Mouse (Mus musculus): Measurements from ENCODE around the gene Arhgef28. TPM values are rescaled to one million over a fixed set of nuclear protein-coding genes. Genes with fewer than 3 reads are reported as not detected.
"Not testable (repeated sequence)": the region's sequence is repeated elsewhere in the genome, so short reads cannot be mapped to it uniquely, and the experiment has no call there.

The Arhgef28 gene
- polyA plus RNA-seq, 1 experiment, result 8.7 TPM

DNA sequence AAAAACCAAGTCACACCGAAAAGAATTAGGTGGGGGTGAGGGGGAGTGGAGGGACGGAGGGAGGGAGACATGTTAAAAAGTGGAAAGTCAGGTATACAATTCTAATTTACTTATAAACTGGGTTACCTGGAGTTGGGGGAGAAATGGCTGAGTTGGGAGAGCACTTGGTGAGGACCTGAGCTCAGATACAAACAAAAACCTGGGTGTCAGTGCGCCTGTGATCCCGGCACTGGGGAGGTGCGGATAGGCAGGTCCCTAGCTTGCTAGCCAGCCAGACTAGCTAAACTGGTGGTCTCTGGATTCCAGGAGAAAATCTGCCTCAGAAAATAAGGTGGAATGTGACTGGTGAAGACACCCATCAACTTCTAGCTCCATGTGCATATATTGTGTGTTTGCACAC, 94.7 kb downstream of the Arhgef28 start:
- 93% methylated on average over 5 of the region's 5 CpGs for WGBS
- H3K27ac ChIP-seq (ENCODE audit: insufficient read depth, low read length), result no peak overlapping the region
- H3K27me3 ChIP-seq (ENCODE audit: control insufficient read depth, insufficient read depth, low read length), result no peaks in the 10 kb centered on the region
- no peak overlapping the region for H3K4me3 ChIP-seq (replicated peaks; ENCODE audit: insufficient read depth, low read depth, low read length)
- DNase-seq, result no peak
- H3K4me1 ChIP-seq (ENCODE audit: control insufficient read depth, insufficient read depth, low read length), result no peaks in the 10 kb centered on the region
- TF ChIP-seq CTCF (IDR thresholded peaks at IDR 0.05; ENCODE audit: borderline replicate concordance, insufficient read depth, low read depth, low read length) (no peak), POLR2A (IDR thresholded peaks at IDR 0.05; ENCODE audit: borderline replicate concordance, insufficient read depth, low read length) (no peak)

DNA sequence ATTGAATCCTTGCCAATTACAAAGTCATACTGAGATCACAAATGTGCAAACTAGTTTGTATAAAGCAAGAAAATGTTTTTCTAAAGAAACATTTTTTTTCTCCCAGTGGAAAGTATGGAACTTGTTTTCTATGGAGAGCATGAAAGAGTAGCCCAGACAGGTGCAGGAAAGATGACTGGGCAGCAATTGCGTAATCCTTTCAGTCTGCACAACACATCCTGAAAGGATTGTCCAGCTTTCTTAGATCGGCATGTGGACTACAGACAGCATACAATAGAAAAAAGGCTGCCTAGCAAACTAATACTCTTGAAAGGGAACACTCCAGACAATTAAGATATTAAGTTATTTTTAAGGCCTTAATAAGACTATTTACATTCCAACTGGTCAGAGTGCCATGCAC, 95.2 kb downstream of the Arhgef28 start:
- 79% methylated on average over 2 of the region's 2 CpGs for WGBS
- no peak for DNase-seq
- no peak overlapping the region for H3K27ac ChIP-seq (ENCODE audit: insufficient read depth, low read length)
- no peak overlapping the region for H3K4me3 ChIP-seq (replicated peaks; ENCODE audit: insufficient read depth, low read depth, low read length)
- no peaks in the 10 kb centered on the region for H3K27me3 ChIP-seq (ENCODE audit: control insufficient read depth, insufficient read depth, low read length)
- TF ChIP-seq CTCF (IDR thresholded peaks at IDR 0.05; ENCODE audit: borderline replicate concordance, insufficient read depth, low read depth, low read length) (no peak), POLR2A (IDR thresholded peaks at IDR 0.05; ENCODE audit: borderline replicate concordance, insufficient read depth, low read length) (no peak)
- H3K4me1 ChIP-seq (ENCODE audit: control insufficient read depth, insufficient read depth, low read length), result no peaks in the 10 kb centered on the region

DNA sequence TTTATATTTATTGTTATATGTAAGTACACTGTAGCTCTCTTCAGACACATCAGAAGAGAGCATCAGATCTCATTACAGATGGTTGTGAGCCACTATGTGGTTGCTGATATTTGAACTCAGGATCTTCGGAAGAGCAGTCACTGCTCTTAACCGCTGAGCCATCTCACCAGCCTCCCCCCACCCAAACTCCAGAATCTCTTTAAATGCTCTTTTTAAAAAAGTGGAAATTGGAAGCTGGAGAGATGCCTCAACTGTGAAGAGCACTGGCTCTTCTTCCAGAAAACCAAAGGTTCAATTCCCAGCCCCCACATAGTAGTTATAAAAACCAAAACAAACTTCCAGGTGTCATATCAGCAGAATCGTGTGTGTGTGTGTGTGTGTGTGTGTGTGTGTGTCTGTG, 97.8 kb downstream of the Arhgef28 start:
- not testable (repeated sequence) for H3K4me3 ChIP-seq (replicated peaks; ENCODE audit: insufficient read depth, low read depth, low read length); H3K27me3 ChIP-seq (ENCODE audit: control insufficient read depth, insufficient read depth, low read length); H3K4me1 ChIP-seq (ENCODE audit: control insufficient read depth, insufficient read depth, low read length); DNase-seq; H3K27ac ChIP-seq (ENCODE audit: insufficient read depth, low read length)
- 88% methylated on average over 3 of the region's 3 CpGs for WGBS

DNA sequence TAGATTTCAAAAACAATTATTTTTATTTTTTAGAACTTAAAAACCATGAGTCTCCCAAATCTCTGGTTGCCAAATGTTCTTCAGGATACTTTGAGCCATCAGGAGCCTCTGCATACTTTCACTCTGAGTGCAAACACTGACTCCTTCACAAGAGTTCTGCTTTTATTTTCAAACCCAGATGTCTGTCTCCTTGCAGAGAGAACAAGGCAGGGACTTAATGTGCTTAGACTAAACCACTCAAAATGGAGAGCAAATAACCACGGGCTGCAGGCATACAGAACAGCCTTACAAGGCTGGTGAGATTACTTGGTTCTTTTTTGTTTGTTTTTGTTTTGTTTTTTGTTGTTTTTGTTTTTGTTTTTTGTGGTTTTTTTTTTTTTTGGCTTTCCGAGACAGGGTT, 98.6 kb downstream of the Arhgef28 start:
- no peak for DNase-seq
- TF ChIP-seq CTCF (IDR thresholded peaks at IDR 0.05; ENCODE audit: borderline replicate concordance, insufficient read depth, low read depth, low read length), result no peak
- no peak for TF ChIP-seq POLR2A (IDR thresholded peaks at IDR 0.05; ENCODE audit: borderline replicate concordance, insufficient read depth, low read length)
- Histone ChIP-seq H3K27me3 (ENCODE audit: control insufficient read depth, insufficient read depth, low read length) (no peaks in the 10 kb centered on the region), H3K27ac (ENCODE audit: insufficient read depth, low read length) (no peak overlapping the region), H3K4me1 (ENCODE audit: control insufficient read depth, insufficient read depth, low read length) (no peaks in the 10 kb centered on the region), H3K4me3 (replicated peaks; ENCODE audit: insufficient read depth, low read depth, low read length) (no peak overlapping the region)
- WGBS, result 84% methylated on average over 2 of the region's 2 CpGs

DNA sequence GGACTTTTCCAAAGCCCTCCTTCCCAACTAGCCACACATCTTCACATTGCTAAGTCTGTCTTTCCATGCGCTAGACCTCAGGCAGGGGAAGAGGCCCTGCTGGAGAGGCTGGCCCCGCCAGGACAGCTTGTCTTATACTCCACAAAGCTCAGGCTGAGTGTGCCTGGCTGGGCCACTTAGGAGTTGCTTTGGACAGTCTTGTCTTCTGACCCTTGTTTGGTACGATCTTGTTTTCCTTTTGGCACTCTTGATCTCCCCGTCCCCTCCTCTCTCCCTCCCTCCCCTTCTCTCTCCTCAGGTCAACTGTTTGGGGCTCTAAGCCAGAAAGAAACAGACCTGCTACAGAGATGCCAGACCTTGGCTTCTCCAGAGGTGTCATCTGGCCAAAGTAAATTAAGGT, 110.3 kb downstream of the Arhgef28 start:
- no peaks in the 10 kb centered on the region for H3K4me1 ChIP-seq (ENCODE audit: control insufficient read depth, insufficient read depth, low read length)
- 35% methylated on average over 4 of the region's 4 CpGs for WGBS

DNA sequence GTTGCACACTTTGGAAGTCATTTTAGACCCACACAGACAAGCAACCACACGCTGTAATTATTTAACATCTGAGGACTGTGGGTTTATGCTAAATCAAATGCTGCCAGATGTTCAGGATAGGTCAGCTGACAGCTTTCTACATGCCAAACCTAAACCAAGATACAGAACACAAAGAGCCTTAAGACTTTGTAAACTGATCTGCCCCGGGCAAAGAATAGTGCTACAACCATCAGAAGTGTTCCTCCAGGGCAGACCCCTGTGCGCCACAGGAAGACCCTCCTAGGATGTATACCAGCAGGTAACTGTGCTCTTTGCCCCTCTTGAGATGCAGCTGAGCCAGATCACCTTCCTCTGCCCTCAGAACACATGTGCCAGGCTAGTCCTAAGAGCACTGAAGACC, 111.9 kb downstream of the Arhgef28 start:
- TF ChIP-seq CTCF (IDR thresholded peaks at IDR 0.05; ENCODE audit: borderline replicate concordance, insufficient read depth, low read depth, low read length) (no peak), POLR2A (IDR thresholded peaks at IDR 0.05; ENCODE audit: borderline replicate concordance, insufficient read depth, low read length) (no peak)
- no peaks in the 10 kb centered on the region for H3K27me3 ChIP-seq (ENCODE audit: control insufficient read depth, insufficient read depth, low read length)
- no peak for DNase-seq
- no peak overlapping the region for H3K4me3 ChIP-seq (replicated peaks; ENCODE audit: insufficient read depth, low read depth, low read length)
- no peak overlapping the region for H3K27ac ChIP-seq (ENCODE audit: insufficient read depth, low read length)
- 83% methylated on average over 3 of the region's 3 CpGs for WGBS
- no peaks in the 10 kb centered on the region for H3K4me1 ChIP-seq (ENCODE audit: control insufficient read depth, insufficient read depth, low read length)

More for the DNA sequence above, 110.3 kb downstream of the Arhgef28 start:
- peak in 1 of 2 experiments; percentile 6 for DNase-seq
- Histone ChIP-seq H3K27ac (ENCODE audit: insufficient read depth, low read length) (no peak overlapping the region), H3K4me3 (replicated peaks; ENCODE audit: insufficient read depth, low read depth, low read length) (no peak overlapping the region), H3K27me3 (ENCODE audit: control insufficient read depth, insufficient read depth, low read length) (no peaks in the 10 kb centered on the region)
- TF ChIP-seq CTCF (IDR thresholded peaks at IDR 0.05; ENCODE audit: borderline replicate concordance, insufficient read depth, low read depth, low read length), result no peak
- TF ChIP-seq POLR2A (IDR thresholded peaks at IDR 0.05; ENCODE audit: borderline replicate concordance, insufficient read depth, low read length), result no peak

DNA sequence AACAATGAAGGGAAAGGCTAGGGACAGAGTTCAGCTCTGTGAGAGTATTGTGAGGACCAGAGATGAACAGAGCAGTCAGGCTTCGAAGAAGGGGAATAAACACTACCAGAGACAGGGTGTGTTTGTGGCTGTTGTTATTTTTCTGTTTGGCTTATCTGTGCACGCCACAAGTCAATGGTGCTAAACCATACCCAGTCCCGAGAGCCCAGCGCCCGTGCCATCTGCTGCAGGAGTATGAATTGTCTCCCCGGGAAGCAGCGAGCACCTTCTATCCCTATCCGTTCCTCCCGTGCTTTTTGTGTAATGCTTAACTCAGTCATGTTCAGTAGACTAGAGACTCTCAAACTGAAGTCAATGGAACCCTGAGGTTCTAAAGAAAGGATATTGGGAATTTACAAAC, 112.8 kb downstream of the Arhgef28 start:
- Histone ChIP-seq H3K4me3 (replicated peaks; ENCODE audit: insufficient read depth, low read depth, low read length) (no peak overlapping the region), H3K27me3 (ENCODE audit: control insufficient read depth, insufficient read depth, low read length) (no peaks in the 10 kb centered on the region), H3K4me1 (ENCODE audit: control insufficient read depth, insufficient read depth, low read length) (no peaks in the 10 kb centered on the region), H3K27ac (ENCODE audit: insufficient read depth, low read length) (0 out of 2 replicates have a peak overlapping the region, but pooled peaks have one; percentile 30)
- TF ChIP-seq POLR2A (IDR thresholded peaks at IDR 0.05; ENCODE audit: borderline replicate concordance, insufficient read depth, low read length) (no peak), CTCF (IDR thresholded peaks at IDR 0.05; ENCODE audit: borderline replicate concordance, insufficient read depth, low read depth, low read length) (no peak)
- no peak for DNase-seq
- WGBS, result 47% methylated on average over 9 of the region's 9 CpGs

DNA sequence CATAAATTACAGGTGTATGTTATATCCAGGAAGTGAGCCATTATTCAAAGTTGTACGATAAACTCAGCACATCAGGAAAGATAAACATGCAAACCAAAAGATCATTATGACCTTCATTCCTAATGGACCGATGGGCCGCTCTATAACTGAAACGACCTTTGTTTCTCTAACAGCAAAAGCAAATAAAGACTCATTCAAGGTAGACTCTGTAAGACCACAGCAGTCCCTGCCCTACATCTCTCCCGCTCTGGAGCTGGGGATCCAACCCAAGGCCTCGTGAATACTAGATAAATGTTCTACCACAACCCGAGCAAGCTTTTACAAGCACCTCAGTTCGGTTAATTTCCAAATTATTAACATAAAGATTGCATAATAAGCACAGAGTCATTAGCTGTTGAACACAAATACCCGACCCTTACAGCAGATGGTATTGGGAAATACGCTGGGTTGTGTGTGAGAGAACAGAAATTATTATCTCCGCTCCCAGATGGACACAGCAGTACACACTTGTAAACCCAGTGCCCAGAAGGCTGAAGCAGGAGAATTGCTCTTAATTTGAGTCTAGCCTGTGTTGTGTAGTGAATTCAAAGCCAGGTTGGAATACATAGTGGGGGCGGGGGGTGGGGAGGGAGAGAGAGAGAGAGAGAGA, 113.8 kb downstream of the Arhgef28 start:
- TF ChIP-seq CTCF (IDR thresholded peaks at IDR 0.05; ENCODE audit: borderline replicate concordance, insufficient read depth, low read depth, low read length), result no peak
- no peak for TF ChIP-seq POLR2A (IDR thresholded peaks at IDR 0.05; ENCODE audit: borderline replicate concordance, insufficient read depth, low read length)
- Histone ChIP-seq H3K4me1 (ENCODE audit: control insufficient read depth, insufficient read depth, low read length) (no peaks in the 10 kb centered on the region), H3K27ac (ENCODE audit: insufficient read depth, low read length) (no peak overlapping the region), H3K4me3 (replicated peaks; ENCODE audit: insufficient read depth, low read depth, low read length) (no peak overlapping the region), H3K27me3 (ENCODE audit: control insufficient read depth, insufficient read depth, low read length) (no peaks in the 10 kb centered on the region)
- 94% methylated on average over 12 of the region's 12 CpGs for WGBS
- no peak for DNase-seq
